Mouse (Mus musculus) cortical plate, adult 2 months (tissue): ENCODE measurements at regions not wholly inside any gene's neighbourhood (a gene's known extent, or its start where the extent isn't known, plus 50 kb on each side); places are given as distances from the start of the nearest gene placed in this dataset.

Source experiments
- CTCF ChIP-seq: fragments of 200-500 bp; IDR thresholded peaks from 2 replicates; pipeline ENCODE4 v1.5.1; 2011; ENCODE audit warnings: mild to moderate bottlenecking, control low read depth, low read length; ENCODE audit not compliant: insufficient read depth; ENCODE audit errors: extremely low read depth
- POLR2A ChIP-seq: fragments of 200-500 bp; IDR thresholded peaks from 2 replicates; pipeline ENCODE4 v1.6.1; 2011; ENCODE audit warnings: mild to moderate bottlenecking, low read length, control low read depth; ENCODE audit not compliant: insufficient read depth; ENCODE audit errors: extremely low read depth

DNA sequence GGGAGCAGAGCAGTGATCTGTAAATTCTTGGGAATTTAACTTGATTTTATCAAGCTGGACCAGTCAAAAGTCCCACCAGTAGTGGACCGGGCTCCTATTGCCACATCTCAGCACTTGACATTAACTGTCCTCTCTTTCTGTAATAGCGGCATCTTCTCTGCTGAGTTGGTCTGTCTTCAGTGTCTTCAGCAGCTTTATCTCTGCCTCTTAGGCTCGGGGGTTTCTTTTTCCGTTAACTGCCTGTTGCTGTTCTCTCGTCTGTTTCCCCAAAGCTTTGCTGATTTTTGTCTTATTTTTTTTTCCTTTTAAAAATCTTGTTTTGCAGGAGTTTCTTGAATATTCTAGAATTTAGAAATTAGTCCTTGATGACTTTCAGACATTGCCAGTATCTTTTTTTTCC lies 113.3 kb upstream of the Kit start:
- TF ChIP-seq CTCF (no peak), POLR2A (no peak)
